Mouse (Mus musculus): Measurements from ENCODE around the gene Tfdp1. TPM values are rescaled to one million over a fixed set of nuclear protein-coding genes. Genes with fewer than 3 reads are reported as not detected.

The Tfdp1 gene
- polyA plus RNA-seq, 1 experiment from 2014 or later = 169 TPM

- H3K27me3 ChIP-seq = peaks cover 27% of the 10 kb centered on the region
- ChIA-PET POLR2A (no interaction called here), CTCF (no interaction called here)
- TF ChIP-seq CTCF (IDR thresholded peaks at IDR 0.05) = no peak
- in situ Hi-C loops (cut with MboI; ENCODE audit: low pct_unique_long_range_greater_than_20kb) = loop anchor here (10.0 kb wide), 1 partner anchor 339 kb away; the partner anchor contains the start of gene Cdc16
- DNase-seq (ENCODE audit: low read depth, low spot score) = no peak
- ATAC-seq = no peak
Observed at GRCm38 (mm10) chr8:13415879-13416278, 77.3 kb downstream of the Tfdp1 start.

GRCm38 (mm10) chr8:13419111-13419639 is 80.6 kb downstream of the Tfdp1 start:
- no peak for TF ChIP-seq CTCF (IDR thresholded peaks at IDR 0.05)
- POLR2A ChIA-PET = no interaction called here
- CTCF ChIA-PET = no interaction called here
- DNase-seq (ENCODE audit: low read depth, low spot score) (no peak), ATAC-seq (no peak)
- H3K27me3 ChIP-seq = peaks cover 27% of the 10 kb centered on the region
- in situ Hi-C loops (cut with MboI; ENCODE audit: low pct_unique_long_range_greater_than_20kb) = loop anchor here (10.0 kb wide), 1 partner anchor 336 kb away; the partner anchor contains the start of gene Cdc16

- CTCF ChIA-PET = interaction anchor here (3.3 kb wide), 1 partner anchor 9 kb away, joined by 8 read pairs; no protein-coding TSS in a partner anchor
- peaks cover 14% of the 10 kb centered on the region for H3K27me3 ChIP-seq
- TF ChIP-seq CTCF (IDR thresholded peaks at IDR 0.05) = no peak
- ATAC-seq = no peak
- POLR2A ChIA-PET = no interaction called here
- no peak for DNase-seq (ENCODE audit: low read depth, low spot score)
- in situ Hi-C loops (cut with MboI; ENCODE audit: low pct_unique_long_range_greater_than_20kb) = no loop called here
Observed at GRCm38 (mm10) chr8:13420970-13421369, 82.4 kb downstream of the Tfdp1 start.

- CTCF ChIA-PET = no interaction called here
Observed at GRCm38 (mm10) chr8:13427351-13427750, 88.8 kb downstream of the Tfdp1 start.

More at GRCm38 (mm10) chr8:13427351-13427750, 88.8 kb downstream of the Tfdp1 start:
- peaks cover 4% of the 10 kb centered on the region for H3K27me3 ChIP-seq
- TF ChIP-seq CTCF (IDR thresholded peaks at IDR 0.05) = no peak
- POLR2A ChIA-PET = no interaction called here
- in situ Hi-C loops (cut with MboI; ENCODE audit: low pct_unique_long_range_greater_than_20kb) = no loop called here
- ATAC-seq (no peak), DNase-seq (ENCODE audit: low read depth, low spot score) (no peak)

Other genes with a start within 250 kb of the Tfdp1 start
- gene Pcid2, start 233.3 kb upstream of the Tfdp1 start, polyA plus RNA-seq (2021) = 28.3 TPM
- gene Cul4a, start 233.1 kb upstream of the Tfdp1 start, polyA plus RNA-seq (2021) = 112 TPM
- gene Lamp1, start 179.6 kb upstream of the Tfdp1 start, polyA plus RNA-seq (2021) = 930 TPM
- 4.3 TPM for gene Grtp1, start 138.1 kb upstream of the Tfdp1 start, polyA plus RNA-seq (2021)
- gene Adprhl1, start 84.6 kb upstream of the Tfdp1 start, polyA plus RNA-seq (2021) = 0.04 TPM
- 32.5 TPM for gene Dcun1d2, start 50.6 kb upstream of the Tfdp1 start, polyA plus RNA-seq (2021)
- gene Tmco3, start 50.6 kb upstream of the Tfdp1 start, polyA plus RNA-seq (2021) = 93.8 TPM
- gene Atp4b, start 58.1 kb downstream of the Tfdp1 start, polyA plus RNA-seq (2021) = not detected
- not detected for gene Grk1, start 66.3 kb downstream of the Tfdp1 start, polyA plus RNA-seq (2021)
- 0.08 TPM for gene Tmem255b, start 96.4 kb downstream of the Tfdp1 start, polyA plus RNA-seq (2021)
- gene Gas6, start 155.7 kb downstream of the Tfdp1 start, polyA plus RNA-seq (2021) = 101 TPM
- not detected for gene 1700029H14Rik, start 223.7 kb downstream of the Tfdp1 start, polyA plus RNA-seq (2021)

Data from Patski (cell line).